Mouse (Mus musculus) brain, adult 2 months (tissue): Measurements from ENCODE around the gene Mkrn1.
"Not testable (repeated sequence)": the region's sequence is repeated elsewhere in the genome, so short reads cannot be mapped to it uniquely, and the experiment has no call there.

ENCODE experiments used
- DNase-seq: peaks from one replicate; pipeline ENCODE4 v3.0.0; 2011; ENCODE audit warnings: low read depth, low spot score

The Mkrn1 gene

GRCm38 (mm10) chr6:39430722-39431121 lies 10.5 kb upstream of the Mkrn1 start:
- DNase-seq, result no peak

DNA sequence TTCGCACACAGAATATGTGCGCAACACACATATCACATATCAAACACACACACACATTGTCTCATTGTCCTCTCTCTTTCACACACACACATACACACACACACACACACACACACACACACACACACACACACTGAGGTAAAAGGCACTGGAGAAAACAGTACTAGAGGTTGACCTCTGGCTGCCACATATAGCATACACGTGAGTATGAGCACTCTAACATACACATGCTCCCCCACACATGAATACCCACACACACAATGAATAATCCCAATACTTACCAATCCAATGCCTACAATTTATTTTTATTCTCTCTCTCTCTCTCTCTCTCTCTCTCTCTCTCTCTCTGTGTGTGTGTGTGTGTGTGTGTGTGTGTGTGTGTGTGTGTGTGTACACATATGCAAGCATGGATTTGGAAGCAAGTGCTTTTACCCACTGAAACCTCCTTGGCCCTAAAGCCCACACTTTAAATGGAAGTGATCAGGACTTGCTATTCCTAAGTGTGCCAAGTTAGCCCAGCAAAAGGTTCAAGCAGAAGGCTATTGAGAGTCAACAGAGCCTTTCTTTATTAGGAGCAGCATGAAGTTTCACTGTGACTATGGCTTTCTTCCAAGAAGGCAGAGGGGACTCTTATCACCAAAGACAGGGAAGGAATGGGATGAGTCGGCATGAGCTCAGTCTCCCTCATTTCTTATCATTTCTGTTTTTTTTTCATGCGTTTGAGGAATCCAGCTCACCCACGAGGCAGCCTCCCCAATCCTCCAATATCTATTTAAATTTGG lies 8.9 kb upstream of the Mkrn1 start:
- DNase-seq, result no peak

GRCm38 (mm10) chr6:39427276-39428003 lies 7.2 kb upstream of the Mkrn1 start:
- no peak for DNase-seq

DNA sequence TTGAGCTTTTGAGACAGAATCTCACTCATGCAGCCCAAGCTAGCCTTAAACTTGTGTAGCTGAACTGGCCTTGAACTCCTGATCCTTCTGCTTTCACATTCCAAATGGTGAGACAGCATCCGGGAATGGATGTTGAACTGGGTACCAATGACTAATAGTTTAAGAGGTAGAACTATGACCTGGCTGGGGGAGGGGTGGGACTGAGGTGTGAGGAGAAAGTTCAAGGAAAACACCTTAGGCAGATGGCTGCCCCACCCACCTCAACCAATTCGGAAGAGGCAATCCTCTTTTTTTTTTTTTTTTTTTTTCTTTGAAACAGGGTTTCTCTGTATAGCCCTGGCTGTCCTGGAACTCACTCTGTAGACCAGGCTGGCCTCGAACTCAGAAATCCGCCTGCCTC lies 6.5 kb upstream of the Mkrn1 start:
- no peak for DNase-seq

- no peak for DNase-seq
Observed at GRCm38 (mm10) chr6:39425181-39425580, 4.9 kb upstream of the Mkrn1 start.

- DNase-seq, result no peak
Observed at GRCm38 (mm10) chr6:39423686-39424085, 3.4 kb upstream of the Mkrn1 start.

GRCm38 (mm10) chr6:39423130-39423551 lies 2.9 kb upstream of the Mkrn1 start:
- peak; percentile 68 for DNase-seq

GRCm38 (mm10) chr6:39420867-39421266 lies 605 bp upstream of the Mkrn1 start:
- no peak for DNase-seq

GRCm38 (mm10) chr6:39419386-39419850 lies 844 bp downstream of the Mkrn1 start:
- no peak for DNase-seq

- DNase-seq, result not testable (repeated sequence)
Observed at GRCm38 (mm10) chr6:39416654-39417053, 3.6 kb downstream of the Mkrn1 start.

GRCm38 (mm10) chr6:39415762-39416161 lies 4.5 kb downstream of the Mkrn1 start:
- DNase-seq, result peak; percentile 85

- DNase-seq, result peak; percentile 66
Observed at GRCm38 (mm10) chr6:39414106-39414505, 6.2 kb downstream of the Mkrn1 start.

DNA sequence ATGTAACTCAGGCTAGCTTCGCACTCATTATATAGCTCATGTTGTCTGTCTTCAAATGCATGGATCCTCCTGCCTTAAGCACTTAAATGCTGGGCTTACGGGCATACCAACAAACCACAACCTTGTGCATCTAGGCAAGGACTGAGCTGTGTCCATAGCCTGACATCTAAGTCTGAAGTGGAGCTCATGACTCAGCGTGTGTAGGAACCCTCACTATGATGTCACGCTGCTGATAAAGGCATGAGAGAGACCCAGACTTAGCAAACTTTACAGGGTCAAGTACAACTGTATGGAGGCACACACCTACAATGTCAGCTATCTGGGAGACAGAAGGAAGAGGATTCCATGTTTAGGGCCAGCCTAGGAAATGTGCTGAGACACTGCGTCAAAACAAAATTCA lies 13.8 kb downstream of the Mkrn1 start:
- DNase-seq, result no peak

DNA sequence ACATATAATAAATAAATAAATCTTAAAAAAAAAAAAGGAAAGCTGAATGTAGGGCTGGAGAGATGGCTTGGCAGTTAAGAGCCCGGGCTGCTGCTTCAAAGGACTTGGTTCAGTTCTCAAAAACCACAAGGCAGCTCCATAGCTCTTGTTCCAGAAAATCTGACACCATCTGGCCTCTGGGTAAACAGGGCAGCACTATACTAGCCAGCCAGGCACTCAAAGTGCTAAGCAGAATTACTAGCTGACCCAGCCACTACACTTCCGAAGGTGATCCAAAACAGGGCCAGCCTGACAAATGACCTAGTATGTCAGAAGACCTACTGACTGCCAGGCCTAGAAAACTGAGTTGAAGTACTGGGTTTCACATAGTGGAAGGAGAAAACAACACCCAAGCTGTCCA lies 17.1 kb downstream of the Mkrn1 start:
- peak; percentile 67 for DNase-seq

- no peak for DNase-seq
Observed at GRCm38 (mm10) chr6:39400343-39400742, 19.9 kb downstream of the Mkrn1 start.

GRCm38 (mm10) chr6:39398342-39398741 lies 21.9 kb downstream of the Mkrn1 start:
- no peak for DNase-seq

DNA sequence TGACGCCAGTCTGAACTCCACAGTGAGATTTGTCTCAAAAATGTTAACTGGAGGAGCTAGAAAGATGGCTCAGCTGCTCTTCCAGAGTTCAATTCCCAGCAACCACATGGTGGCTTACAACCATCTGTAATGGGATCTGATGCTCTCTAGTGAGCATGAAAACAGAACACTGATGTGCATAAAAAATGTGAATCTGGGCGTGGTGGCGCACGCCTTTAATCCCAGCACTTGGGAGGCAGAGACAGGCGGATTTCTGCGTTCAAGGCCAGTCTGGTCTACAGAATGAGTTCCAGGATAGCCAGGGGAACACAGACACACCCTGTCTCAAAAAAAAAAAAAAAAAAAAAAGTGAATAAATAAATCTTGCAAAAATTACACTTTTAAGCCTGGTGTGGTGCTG lies 23.2 kb downstream of the Mkrn1 start:
- DNase-seq, result no peak

GRCm38 (mm10) chr6:39395916-39396315 lies 24.3 kb downstream of the Mkrn1 start:
- peak; percentile 64 for DNase-seq

- no peak for DNase-seq
Observed at GRCm38 (mm10) chr6:39395471-39395870, 24.8 kb downstream of the Mkrn1 start.

GRCm38 (mm10) chr6:39389988-39390387 lies 30.3 kb downstream of the Mkrn1 start:
- DNase-seq, result peak; percentile 70

DNA sequence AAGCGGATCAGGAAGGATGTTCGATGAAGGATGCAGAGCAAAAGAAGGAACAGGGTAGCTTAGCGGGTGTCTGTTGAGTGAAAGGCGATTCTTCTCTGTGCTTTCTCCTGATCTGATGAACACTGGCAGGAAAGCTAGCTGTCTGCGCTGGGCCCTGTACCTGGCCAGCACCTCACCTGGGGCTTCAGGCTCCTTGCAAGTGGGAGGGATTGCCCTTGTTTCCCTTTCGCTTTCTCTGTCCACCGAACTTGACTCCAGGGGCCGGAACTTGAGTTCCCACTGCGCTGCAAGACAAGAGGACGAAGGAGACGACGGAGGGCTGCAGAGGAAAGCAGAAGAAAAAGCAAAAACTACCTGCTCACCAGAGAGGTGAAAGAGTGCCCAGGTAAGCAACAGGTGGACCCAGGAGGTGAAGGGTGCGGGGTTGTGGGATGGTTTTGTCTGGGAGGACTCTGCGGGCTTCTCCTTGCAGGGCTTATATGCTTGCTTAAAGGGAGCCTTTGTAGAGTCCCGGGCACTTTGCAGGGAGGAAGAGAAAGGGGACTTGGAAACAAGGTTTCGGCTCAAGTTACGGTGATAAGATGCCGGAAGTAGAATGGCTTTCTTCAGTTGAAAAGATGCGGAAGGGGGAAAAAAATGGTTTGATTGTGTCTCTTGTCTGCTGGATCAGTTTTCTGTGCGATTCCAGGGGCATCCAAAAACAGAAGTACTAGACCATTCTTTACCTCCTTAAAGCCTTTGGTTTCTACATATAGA lies 39.0 kb downstream of the Mkrn1 start, which contains the start of gene Rab19:
Gene Rab19, plus strand, starts transcription at position 51 of the 756 bp plus-strand sequence.
- no peak for DNase-seq

- no peak for DNase-seq
Observed at GRCm38 (mm10) chr6:39380276-39380675, 40.0 kb downstream of the Mkrn1 start.
